Mouse (Mus musculus): ENCODE results near the gene Olfr1489. TPM values are rescaled to one million over a fixed set of nuclear protein-coding genes. Genes with fewer than 3 reads are reported as not detected.

Olfr1489 gene
- not detected in 2 replicates for polyA plus RNA-seq (2012; rRNA removed; ENCODE audit: low replicate concordance)

DNA sequence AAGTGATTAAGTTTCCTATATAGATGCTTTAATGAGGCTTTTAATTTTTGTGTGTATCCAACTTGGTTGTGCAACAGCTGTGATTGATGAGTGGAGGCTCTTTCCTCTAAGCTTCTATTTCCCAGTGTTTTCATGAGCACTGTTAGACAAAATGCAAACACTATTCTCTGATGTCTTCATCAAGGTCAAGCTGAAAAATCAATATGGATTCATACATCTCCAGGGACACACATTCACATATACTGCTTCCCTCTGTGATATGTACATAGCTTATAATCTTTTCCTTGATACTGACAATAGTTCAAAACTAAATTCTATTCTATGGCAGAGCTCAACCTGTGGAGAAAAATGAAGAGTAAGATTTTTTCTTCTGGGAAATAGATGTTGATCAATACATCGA, at the start of gene Olfr1489:
TSS of gene Olfr1489 (plus strand) at position 301 of the 400 bp plus-strand sequence.

DNA sequence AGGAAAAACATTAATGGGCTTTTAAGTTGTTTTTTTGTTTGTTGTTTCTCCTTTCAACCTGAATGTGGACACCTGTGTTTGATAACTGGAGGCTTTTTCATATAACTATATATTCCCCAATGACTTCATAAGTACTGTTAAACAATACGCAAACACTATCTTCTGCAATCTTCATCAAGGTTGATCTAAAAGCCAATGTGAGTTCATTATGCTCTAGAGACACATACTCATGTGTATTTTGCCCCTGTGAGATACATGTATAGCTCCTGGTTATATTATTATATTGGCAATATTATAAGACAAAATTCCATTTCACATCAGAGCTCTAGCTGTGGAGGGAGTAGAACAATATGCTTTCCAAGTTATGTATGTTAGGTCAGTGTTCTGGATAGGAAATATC, 48.2 kb upstream of the Olfr1489 start, which contains the start of gene Olfr1484:
TSS of gene Olfr1484 (plus strand) at position 301 of the 400 bp plus-strand sequence.

DNA sequence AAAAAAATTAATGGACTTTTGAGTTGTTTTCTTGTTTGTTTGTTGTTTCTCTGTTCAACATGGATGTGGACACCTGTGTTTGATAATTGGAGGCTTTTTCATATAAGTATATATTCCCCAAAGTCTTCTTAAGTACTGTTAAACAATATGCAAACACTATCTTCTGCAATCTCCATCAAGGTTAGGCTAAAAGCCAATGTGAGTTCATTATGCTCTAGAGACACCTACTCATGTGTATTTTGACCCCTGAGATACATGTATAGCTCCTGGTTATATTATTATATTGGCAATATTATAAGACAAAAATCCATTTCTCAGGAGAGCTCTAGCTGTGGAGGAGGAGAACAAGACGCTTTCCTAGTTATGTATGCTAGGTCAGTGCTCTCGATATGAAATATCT, 14.3 kb upstream of the Olfr1489 start, which contains the start of gene Olfr1487:
TSS of gene Olfr1487 (plus strand) at position 301 of the 400 bp plus-strand sequence.

DNA sequence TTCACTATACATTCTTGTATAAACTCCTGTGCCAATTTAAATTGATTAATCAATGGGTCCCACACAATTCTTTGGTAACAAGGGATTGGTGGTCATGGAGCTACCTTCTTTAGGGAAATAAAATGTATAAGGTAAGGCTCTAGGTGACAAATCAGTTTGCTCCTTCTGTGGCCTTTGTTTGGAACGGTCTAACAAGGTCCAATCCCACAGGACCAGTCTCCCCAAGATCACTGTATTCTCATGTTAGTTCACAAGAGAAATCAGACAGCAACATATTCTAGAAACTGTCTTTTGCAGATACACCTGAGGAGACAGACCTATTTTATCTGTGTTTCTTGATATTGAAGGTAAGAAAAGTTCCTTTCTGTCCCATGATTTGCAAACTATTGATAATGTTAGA, 19.4 kb downstream of the Olfr1489 start, which contains the start of gene Olfr1490:
TSS of gene Olfr1490 (plus strand) at position 301 of the 400 bp plus-strand sequence.

Other genes starting within 250 kb of the Olfr1489 start
- gene Olfr1469, start 223.8 kb upstream of the Olfr1489 start, polyA plus RNA-seq (2012; rRNA removed; ENCODE audit: low replicate concordance): not detected in 2 replicates
- not detected in 2 replicates for gene Olfr1471, start 188.2 kb upstream of the Olfr1489 start, polyA plus RNA-seq (2012; rRNA removed; ENCODE audit: low replicate concordance)
- gene Olfr1472, start 175.5 kb upstream of the Olfr1489 start, polyA plus RNA-seq (2012; rRNA removed; ENCODE audit: low replicate concordance): not detected in 2 replicates
- gene Olfr1474, start 162.1 kb upstream of the Olfr1489 start, polyA plus RNA-seq (2012; rRNA removed; ENCODE audit: low replicate concordance): not detected in 2 replicates
- not detected in 2 replicates for gene Olfr1475, start 151.4 kb upstream of the Olfr1489 start, polyA plus RNA-seq (2012; rRNA removed; ENCODE audit: low replicate concordance)
- not detected in 2 replicates for gene Olfr1477, start 131.1 kb upstream of the Olfr1489 start, polyA plus RNA-seq (2012; rRNA removed; ENCODE audit: low replicate concordance)
- gene Olfr1480, start 103.7 kb upstream of the Olfr1489 start, polyA plus RNA-seq (2012; rRNA removed; ENCODE audit: low replicate concordance): not detected in 2 replicates
- gene Olfr1484, start 48.1 kb upstream of the Olfr1489 start, polyA plus RNA-seq (2012; rRNA removed; ENCODE audit: low replicate concordance): not detected in 2 replicates
- not detected in 2 replicates for gene Olfr1487, start 14.2 kb upstream of the Olfr1489 start, polyA plus RNA-seq (2012; rRNA removed; ENCODE audit: low replicate concordance)
- not detected in 2 replicates for gene Olfr1490, start 19.5 kb downstream of the Olfr1489 start, polyA plus RNA-seq (2012; rRNA removed; ENCODE audit: low replicate concordance)
- not detected in 2 replicates for gene Olfr1491, start 65.6 kb downstream of the Olfr1489 start, polyA plus RNA-seq (2012; rRNA removed; ENCODE audit: low replicate concordance)
- gene Olfr1493-ps1, start 91.7 kb downstream of the Olfr1489 start, polyA plus RNA-seq (2012; rRNA removed; ENCODE audit: low replicate concordance): not detected in 2 replicates
- not detected in 2 replicates for gene Olfr1494, start 108.1 kb downstream of the Olfr1489 start, polyA plus RNA-seq (2012; rRNA removed; ENCODE audit: low replicate concordance)
- not detected in 2 replicates for gene Olfr1495, start 133.0 kb downstream of the Olfr1489 start, polyA plus RNA-seq (2012; rRNA removed; ENCODE audit: low replicate concordance)
- gene Olfr1496, start 146.3 kb downstream of the Olfr1489 start, polyA plus RNA-seq (2012; rRNA removed; ENCODE audit: low replicate concordance): not detected in 2 replicates
- not detected in 2 replicates for gene Olfr1497, start 166.6 kb downstream of the Olfr1489 start, polyA plus RNA-seq (2012; rRNA removed; ENCODE audit: low replicate concordance)
- gene Olfr1499, start 187.8 kb downstream of the Olfr1489 start, polyA plus RNA-seq (2012; rRNA removed; ENCODE audit: low replicate concordance): not detected in 2 replicates
- gene Olfr1500, start 198.9 kb downstream of the Olfr1489 start, polyA plus RNA-seq (2012; rRNA removed; ENCODE audit: low replicate concordance): not detected in 2 replicates
- not detected in 2 replicates for gene Olfr1501, start 219.1 kb downstream of the Olfr1489 start, polyA plus RNA-seq (2012; rRNA removed; ENCODE audit: low replicate concordance)
- not detected in 2 replicates for gene Olfr1502, start 230.2 kb downstream of the Olfr1489 start, polyA plus RNA-seq (2012; rRNA removed; ENCODE audit: low replicate concordance)

Data from mammary gland, adult 2 months (tissue).